Mouse (Mus musculus) cerebellum, adult 2 months (tissue): ENCODE data around the gene Dpp6. TPM values are rescaled to one million over a fixed set of nuclear protein-coding genes. Genes with fewer than 3 reads are reported as not detected.

Experiments
- DNase-seq, 2 experiments: peaks; one replicate each; pipeline ENCODE4 v3.0.0; 2021
- H3K27ac ChIP-seq: fragments of 200-500 bp; 2 replicates; pipeline ENCODE4 v1.5.1; 2012; ENCODE audit warnings: low read length, control low read depth, inconsistent platforms; ENCODE audit not compliant: insufficient read depth
- H3K27me3 ChIP-seq: fragments of 200-500 bp; 2 replicates; pipeline ENCODE4 v1.6.1; 2012; ENCODE audit warnings: inconsistent platforms, mild to moderate bottlenecking, low read length, moderate library complexity; ENCODE audit not compliant: control insufficient read depth, insufficient read depth
- H3K4me1 ChIP-seq: fragments of 200-500 bp; 2 replicates; pipeline ENCODE4 v1.6.1; 2011; ENCODE audit warnings: low read length; ENCODE audit not compliant: control insufficient read depth, insufficient read depth
- H3K4me3 ChIP-seq: fragments of 200-500 bp; replicated peaks from 2 replicates; pipeline ENCODE3; 2011; ENCODE audit warnings: mild to moderate bottlenecking, low read depth, low read length, control low read depth; ENCODE audit not compliant: insufficient read depth
- CTCF ChIP-seq: fragments of 200-500 bp; IDR thresholded peaks from 2 replicates; pipeline ENCODE4 v1.5.1; 2011; ENCODE audit warnings: low read depth, mild to moderate bottlenecking, control low read depth, low read length, moderate library complexity, borderline replicate concordance; ENCODE audit not compliant: insufficient read depth
- POLR2A ChIP-seq: fragments of 200-500 bp; IDR thresholded peaks from 2 replicates; pipeline ENCODE4 v1.6.1; 2011; ENCODE audit warnings: low read length, control low read depth, borderline replicate concordance; ENCODE audit not compliant: insufficient read depth
- WGBS: fragments of 180-500 bp; shearing (Covaris S2); methylation state at CpG from one replicate; pipeline ENCODE4 v1.1.7; 2018; 5-methylcytosine and 5-hydroxymethylcytosine counted together
- polyA plus RNA-seq: library from polyadenylated mRNA; depleted of rRNA; stranded (reverse); fragments of >200 nt; gene quantifications from 2 replicates; pipeline ENCODE4 v1.2.3, GENCODE M21; 2012; rRNA removed

Dpp6 gene
- polyA plus RNA-seq, result 183 and 191 TPM in 2 replicates

DNA sequence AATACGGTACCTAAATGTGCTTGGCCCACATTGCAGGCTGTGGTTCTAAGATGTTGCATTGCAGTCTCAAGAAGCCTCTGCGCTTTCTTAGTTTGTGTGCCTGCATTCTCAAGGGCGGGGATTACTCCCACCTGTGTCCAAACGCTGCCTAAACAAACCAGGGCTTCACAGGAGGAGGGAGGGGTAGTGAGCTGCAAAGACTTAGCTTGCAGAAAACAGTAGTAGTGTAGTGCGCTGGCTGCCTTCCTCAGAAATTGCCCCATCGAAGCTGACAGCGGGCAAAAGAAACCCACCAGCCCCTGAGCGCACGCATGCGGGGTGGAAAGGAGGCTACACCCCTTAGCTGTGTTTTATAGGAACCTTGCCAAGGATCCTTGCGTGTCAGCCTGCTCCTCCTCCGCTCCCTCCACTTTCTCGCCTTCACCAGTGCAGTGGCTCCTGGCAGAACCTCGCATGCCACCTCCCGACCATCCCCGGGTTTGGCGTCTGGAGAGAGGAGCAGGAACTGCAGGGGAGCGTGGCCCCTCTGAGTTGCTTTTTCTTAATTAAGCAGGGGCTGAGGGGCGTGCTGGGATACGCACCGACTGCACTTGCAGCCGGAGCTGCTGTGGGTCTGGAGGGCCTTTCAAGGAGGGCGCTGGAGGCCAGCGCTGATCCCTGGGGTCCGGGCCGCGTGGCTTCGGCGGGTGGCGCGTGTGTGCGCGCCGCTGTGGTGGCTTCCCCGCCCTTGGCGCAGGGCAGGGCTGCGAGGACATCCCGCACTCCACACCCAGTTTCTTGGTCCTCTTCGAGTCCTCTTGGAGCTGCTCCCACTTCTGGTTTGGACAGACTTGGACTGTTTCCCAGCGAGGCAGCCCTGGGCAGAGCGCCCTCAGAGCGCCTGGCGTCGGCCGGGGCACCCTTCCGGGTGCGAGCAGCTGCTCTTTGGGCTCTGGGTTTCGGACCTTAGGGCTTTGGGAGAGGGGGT lies at the start of gene Dpp6:
TSS of gene Dpp6 (plus strand) at position 229 of the 967 bp plus-strand sequence.
- 2% methylated on average over 48 of the region's 48 CpGs for WGBS
- peak; percentile 88 to 89 for DNase-seq

DNA sequence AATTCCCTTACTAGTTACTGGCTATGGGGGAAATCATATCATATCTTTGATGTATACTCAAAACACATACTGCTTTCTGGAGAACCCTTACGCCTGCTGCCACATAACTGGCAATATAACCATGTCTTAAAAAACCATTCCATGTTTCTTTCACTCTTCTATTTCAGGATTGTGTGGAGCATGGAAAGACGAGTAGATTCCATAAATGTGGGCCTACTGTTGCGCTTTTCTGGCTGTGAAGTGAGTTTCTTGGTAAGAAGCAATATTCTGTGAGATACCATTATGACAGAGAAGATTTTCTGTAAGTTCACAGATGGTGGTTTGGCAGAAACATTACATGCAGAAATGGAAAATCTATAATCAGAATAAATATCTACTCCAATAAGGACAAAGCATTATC lies 33.0 kb upstream of the Dpp6 start:
- Histone ChIP-seq H3K27me3 (no peaks in the 10 kb centered on the region), H3K4me3 (no peak overlapping the region), H3K27ac (no peak overlapping the region), H3K4me1 (no peaks in the 10 kb centered on the region; the same call in 1 of the 2 replicates)
- TF ChIP-seq CTCF (no peak), POLR2A (no peak)
- WGBS, result 87% methylated on average over 3 of the region's 3 CpGs
- DNase-seq, result no peak

More for the DNA sequence above, at the start of gene Dpp6:
- TF ChIP-seq POLR2A (peak; percentile 30; the same call in 1 of the 2 replicates), CTCF (no peak)
- Histone ChIP-seq H3K4me1 (peaks cover 3% of the 10 kb centered on the region; the same call in 1 of the 2 replicates), H3K27me3 (no peaks in the 10 kb centered on the region), H3K4me3 (peak within 1 kb of the TSS; percentile 79), H3K27ac (peak within 1 kb of the TSS; percentile 82)

DNA sequence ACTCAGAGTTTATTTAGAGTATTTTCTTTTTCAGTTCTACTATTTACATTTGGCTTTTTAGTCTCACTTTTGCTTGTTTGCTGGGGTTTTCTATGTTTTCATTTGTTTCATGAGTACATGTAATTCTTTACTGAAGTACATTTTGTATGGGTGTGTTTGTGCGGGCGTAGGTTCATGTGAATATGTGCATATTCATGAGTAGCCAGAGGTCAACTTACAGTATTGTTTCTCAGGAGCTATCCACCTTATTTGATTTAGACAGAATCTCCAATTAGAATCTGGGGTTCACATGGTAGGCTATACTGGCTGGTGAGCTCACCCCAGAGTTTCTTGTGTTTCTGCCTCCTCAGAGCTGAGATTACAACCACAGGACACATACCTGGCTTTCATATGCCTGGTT lies 21.5 kb upstream of the Dpp6 start:
- no peak for DNase-seq
- TF ChIP-seq CTCF, result no peak
- no peaks in the 10 kb centered on the region for H3K27me3 ChIP-seq
- no peak overlapping the region for H3K27ac ChIP-seq
- H3K4me1 ChIP-seq, result no peaks in the 10 kb centered on the region
- 98% methylated on average over 2 of the region's 2 CpGs for WGBS
- no peak overlapping the region for H3K4me3 ChIP-seq

DNA sequence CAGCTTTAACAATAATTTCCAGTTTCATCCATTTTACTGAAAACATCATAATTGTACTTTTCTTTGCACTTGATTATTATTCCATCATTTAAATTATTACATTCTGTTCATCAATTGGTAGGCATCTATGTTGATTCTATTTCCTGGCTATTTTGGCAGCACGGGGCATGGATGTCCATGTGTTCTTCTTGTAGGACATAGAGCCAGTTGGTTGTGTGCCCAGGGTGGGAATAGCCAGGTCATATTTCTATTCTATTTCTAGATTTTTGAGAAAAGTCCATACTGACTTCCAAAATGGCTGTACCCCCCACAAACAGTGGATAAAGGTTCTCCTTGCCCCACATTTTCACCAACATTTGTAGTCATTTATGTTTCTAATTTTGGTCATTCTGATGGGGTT lies 19.0 kb downstream of the Dpp6 start:
- peak; percentile 58 to 79 for DNase-seq
- Histone ChIP-seq H3K27me3 (no peaks in the 10 kb centered on the region), H3K4me1 (no peaks in the 10 kb centered on the region)

DNA sequence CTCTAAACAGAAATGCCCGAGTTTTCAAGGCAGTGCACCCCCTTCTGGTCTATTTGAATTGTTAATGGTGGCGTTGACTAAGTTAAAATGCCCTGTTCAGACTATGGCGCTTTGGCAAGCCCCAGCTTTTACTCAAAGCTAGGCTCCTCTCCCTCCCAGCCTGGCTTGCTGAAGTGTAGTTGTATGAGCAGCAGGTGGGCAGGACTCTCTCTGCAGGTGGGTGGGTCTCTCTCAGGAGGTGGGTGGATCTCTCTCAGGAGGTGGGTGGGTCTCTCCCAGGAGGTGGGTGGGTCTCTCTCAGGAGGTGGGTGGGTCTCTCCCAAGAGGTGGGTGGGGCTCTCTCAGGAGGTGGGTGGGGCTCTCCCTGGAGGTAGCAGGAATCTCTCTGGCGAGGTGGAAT lies 24.1 kb downstream of the Dpp6 start:
- no peak overlapping the region for H3K27ac ChIP-seq
- DNase-seq, result no peak
- no peak overlapping the region for H3K4me3 ChIP-seq
- H3K4me1 ChIP-seq, result no peaks in the 10 kb centered on the region
- no peaks in the 10 kb centered on the region for H3K27me3 ChIP-seq
- TF ChIP-seq POLR2A, result no peak
- TF ChIP-seq CTCF, result no peak
- 53% methylated on average over 4 of the region's 4 CpGs for WGBS

More for the DNA sequence above, 19.0 kb downstream of the Dpp6 start:
- H3K4me3 ChIP-seq, result no peak overlapping the region
- TF ChIP-seq CTCF (no peak), POLR2A (no peak)
- 12% methylated on average over 1 of the region's 1 CpGs for WGBS
- no peak overlapping the region for H3K27ac ChIP-seq

DNA sequence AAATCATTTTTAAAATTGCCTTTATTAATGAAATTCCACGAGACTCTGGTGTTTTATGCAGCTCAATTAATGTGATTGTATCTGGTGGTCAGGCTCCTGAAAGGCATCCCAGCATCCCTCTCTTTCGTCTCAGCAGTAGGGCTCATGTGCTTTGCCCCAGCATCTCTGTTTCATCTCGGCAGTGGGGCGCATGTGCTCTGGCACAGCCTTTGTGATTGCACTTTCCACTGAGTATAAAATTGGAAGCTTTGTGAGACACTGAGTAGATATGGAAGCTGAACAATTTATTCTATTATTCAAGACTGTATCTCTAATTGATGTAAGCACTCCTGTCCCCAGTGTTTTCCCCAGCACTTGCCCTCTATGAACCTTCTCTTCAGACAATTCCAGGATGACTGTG lies 37.7 kb downstream of the Dpp6 start:
- H3K27me3 ChIP-seq, result no peaks in the 10 kb centered on the region
- H3K27ac ChIP-seq, result no peak overlapping the region
- no peak for DNase-seq
- no peaks in the 10 kb centered on the region; the same call in 1 of the 2 replicates for H3K4me1 ChIP-seq
- no peak overlapping the region for H3K4me3 ChIP-seq
- no peak for TF ChIP-seq CTCF
- no peak for TF ChIP-seq POLR2A
- 53% methylated on average over 4 of the region's 4 CpGs for WGBS

DNA sequence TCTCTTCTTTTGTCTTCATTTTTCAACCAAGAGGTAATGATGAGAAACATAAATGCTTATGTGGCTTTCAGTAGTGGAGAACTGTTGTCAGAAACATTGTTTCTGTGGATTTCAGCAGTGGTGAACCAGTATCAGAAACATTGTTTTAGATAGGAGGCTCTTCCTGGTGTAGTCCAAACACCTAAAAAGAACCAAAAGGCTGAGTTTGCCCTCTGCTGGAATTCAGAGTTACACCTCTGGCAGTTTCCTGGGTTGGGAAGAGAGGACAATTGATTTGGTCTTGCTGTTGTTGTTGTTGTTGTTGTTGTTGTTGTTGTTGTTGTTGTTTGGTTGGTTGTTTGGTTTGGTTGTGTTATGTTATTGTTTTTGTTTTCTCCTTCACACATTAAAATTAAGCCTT lies 58.4 kb downstream of the Dpp6 start:
- peak in 1 of 2 experiments; percentile 42 for DNase-seq
- peaks cover 4% of the 10 kb centered on the region for H3K4me1 ChIP-seq

DNA sequence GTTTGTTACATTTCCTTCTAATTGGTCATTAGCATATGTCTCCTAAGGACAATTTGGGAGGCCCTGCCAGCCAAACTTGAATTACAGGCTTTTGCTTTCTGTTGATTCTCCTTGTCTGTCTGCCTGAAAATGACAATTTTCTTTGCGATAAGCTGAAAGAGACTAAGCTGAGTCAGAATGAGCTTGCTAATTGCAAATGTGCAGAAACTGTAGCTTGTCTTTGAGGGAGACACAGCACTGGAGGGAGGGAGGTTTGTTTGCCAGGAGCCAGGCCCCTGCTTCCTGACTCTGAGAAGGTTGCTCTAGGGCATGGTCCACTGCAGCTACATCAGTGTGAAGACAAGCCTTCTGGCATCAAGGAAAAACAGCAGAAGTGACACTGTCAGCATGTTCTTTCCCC lies 70.5 kb downstream of the Dpp6 start:
- Histone ChIP-seq H3K4me3 (no peak overlapping the region), H3K4me1 (no peaks in the 10 kb centered on the region), H3K27me3 (no peaks in the 10 kb centered on the region), H3K27ac (no peak overlapping the region)
- no peak for DNase-seq
- WGBS, result 72% methylated on average over 1 of the region's 1 CpGs
- no peak for TF ChIP-seq POLR2A
- no peak for TF ChIP-seq CTCF

More for the DNA sequence above, 58.4 kb downstream of the Dpp6 start:
- no peaks in the 10 kb centered on the region for H3K27me3 ChIP-seq
- H3K27ac ChIP-seq, result no peak overlapping the region
- TF ChIP-seq CTCF, result peak; percentile 49; the same call in 1 of the 2 replicates
- TF ChIP-seq POLR2A, result no peak
- H3K4me3 ChIP-seq, result no peak overlapping the region
